Mouse (Mus musculus) MEL (cell line): ENCODE results near the gene Col8a2. TPM values are rescaled to one million over a fixed set of nuclear protein-coding genes. Genes with fewer than 3 reads are reported as not detected.

ENCODE experiments used
- DNase-seq: peaks from one replicate; pipeline ENCODE4 v3.0.0; 2011; ENCODE audit warnings: low read depth, low spot score
- H3K27ac ChIP-seq: 2 replicates; pipeline ENCODE4 v1.5.1; 2012; ENCODE audit warnings: low read depth, mild to moderate bottlenecking, control low read depth, low read length, moderate library complexity; ENCODE audit not compliant: control insufficient read depth
- H3K27me3 ChIP-seq, 2 experiments: fragments of 150-350 bp in 1 of 2; sonication (generic) in 1 of 2; 2 replicates each; pipeline ENCODE4 v1.6.1; 2012; ENCODE audit warnings: low read length in 2 of 2, mild to moderate bottlenecking in 2 of 2, improper control_type of control experiment in 1 of 2, moderate library complexity in 1 of 2; ENCODE audit not compliant: insufficient read depth in 2 of 2, control insufficient read depth in 1 of 2
- H3K36me3 ChIP-seq, 2 experiments: 2 replicates each; pipeline ENCODE4 v1.6.1; 2012 to 2014; ENCODE audit warnings: low read length in 2 of 2, improper control_type of control experiment in 1 of 2, inconsistent platforms in 1 of 2, mild to moderate bottlenecking in 1 of 2; ENCODE audit not compliant: insufficient read depth in 2 of 2, control insufficient read depth in 1 of 2
- H3K4me1 ChIP-seq, 2 experiments: fragments of 150-350 bp in 1 of 2; sonication (generic) in 1 of 2; 2 replicates each; pipeline ENCODE4 v1.6.1; 2012; ENCODE audit warnings: low read length in 2 of 2, improper control_type of control experiment in 1 of 2, mild to moderate bottlenecking in 1 of 2; ENCODE audit not compliant: insufficient read depth in 2 of 2, control insufficient read depth in 1 of 2
- H3K4me3 ChIP-seq, 2 experiments: fragments of 150-350 bp in 1 of 2; sonication (generic) in 1 of 2; 2 replicates each; pipeline ENCODE4 v1.5.1; 2012; ENCODE audit warnings: low read depth in 2 of 2, low read length in 2 of 2, mild to moderate bottlenecking in 2 of 2, moderate library complexity in 2 of 2, control low read depth in 1 of 2, improper control_type of control experiment in 1 of 2; ENCODE audit not compliant: control insufficient read depth in 1 of 2, insufficient read depth in 1 of 2
- H3K79me2 ChIP-seq: 2 replicates; pipeline ENCODE4 v1.6.1; 2012; ENCODE audit warnings: mild to moderate bottlenecking, low read length, moderate library complexity; ENCODE audit not compliant: control insufficient read depth, poor library complexity, insufficient read depth
- H3K9ac ChIP-seq: 2 replicates; pipeline ENCODE4 v1.6.1; 2012; ENCODE audit warnings: low read depth, mild to moderate bottlenecking, control low read depth, low read length, moderate library complexity; ENCODE audit not compliant: control insufficient read depth, poor library complexity, severe bottlenecking
- H3K9me3 ChIP-seq: fragments of 150-350 bp; sonication (generic); replicated peaks from 2 replicates; pipeline ENCODE4 v1.6.1; 2012; ENCODE audit warnings: mild to moderate bottlenecking, low read length, improper control_type of control experiment, moderate library complexity; ENCODE audit not compliant: insufficient read depth
- BHLHE40 ChIP-seq: IDR thresholded peaks from 2 replicates; pipeline ENCODE4 v1.6.1; 2012; ENCODE audit warnings: low read depth, mild to moderate bottlenecking, inconsistent platforms, low read length, improper control_type of control experiment, borderline replicate concordance
- CHD2 ChIP-seq: IDR thresholded peaks from 2 replicates; pipeline ENCODE4 v1.6.1; 2011; ENCODE audit warnings: low read length, improper control_type of control experiment
- E2F4 ChIP-seq: IDR thresholded peaks from 2 replicates; pipeline ENCODE4 v1.6.1; 2011; ENCODE audit warnings: low read depth, low read length, improper control_type of control experiment, borderline replicate concordance
- ELF1 ChIP-seq: IDR thresholded peaks from 2 replicates; pipeline ENCODE4 v1.6.1; 2014; ENCODE audit warnings: low read depth, mild to moderate bottlenecking, inconsistent platforms, low read length, improper control_type of control experiment, moderate library complexity
- EP300 ChIP-seq, 2 experiments: IDR thresholded peaks; 2 replicates each; pipeline ENCODE4 v1.6.1; 2011; ENCODE audit warnings: improper control_type of control experiment in 2 of 2, low read length in 2 of 2, low read depth in 1 of 2, mild to moderate bottlenecking in 1 of 2
- ETS1 ChIP-seq: IDR thresholded peaks from 2 replicates; pipeline ENCODE4 v1.6.1; 2012; ENCODE audit warnings: low read depth, mild to moderate bottlenecking, inconsistent platforms, low read length, improper control_type of control experiment, moderate library complexity
- GATA1 ChIP-seq: IDR thresholded peaks from 2 replicates; pipeline ENCODE4 v1.6.1; 2011; ENCODE audit warnings: low read depth, low read length, improper control_type of control experiment
- MAX ChIP-seq: IDR thresholded peaks from 2 replicates; pipeline ENCODE4 v1.6.1; 2011; ENCODE audit warnings: low read length, improper control_type of control experiment
- MEF2A ChIP-seq: IDR thresholded peaks from 2 replicates; pipeline ENCODE4 v1.6.1; 2014; ENCODE audit warnings: low read depth, mild to moderate bottlenecking, inconsistent platforms, low read length, improper control_type of control experiment; ENCODE audit not compliant: poor library complexity, insufficient replicate concordance, severe bottlenecking; ENCODE audit errors: extremely low read depth
- MYB ChIP-seq: IDR thresholded peaks from 2 replicates; pipeline ENCODE4 v1.6.1; 2011; ENCODE audit warnings: mild to moderate bottlenecking, low read depth, low read length, improper control_type of control experiment
- NELFE ChIP-seq: IDR thresholded peaks from 2 replicates; pipeline ENCODE4 v1.6.1; 2011; ENCODE audit warnings: low read depth, low read length, improper control_type of control experiment
- NRF1 ChIP-seq: IDR thresholded peaks from 2 replicates; pipeline ENCODE4 v1.6.1; 2014; ENCODE audit warnings: low read depth, mild to moderate bottlenecking, inconsistent platforms, low read length, improper control_type of control experiment, moderate library complexity; ENCODE audit not compliant: poor library complexity, insufficient read depth, severe bottlenecking
- POLR2AphosphoS2 ChIP-seq: IDR thresholded peaks from 2 replicates; pipeline ENCODE4 v1.6.1; 2011; ENCODE audit warnings: low read length, improper control_type of control experiment
- SIN3A ChIP-seq: IDR thresholded peaks from 2 replicates; pipeline ENCODE4 v1.6.1; 2012; ENCODE audit warnings: low read length, improper control_type of control experiment, inconsistent platforms
- TAL1 ChIP-seq: IDR thresholded peaks from 2 replicates; pipeline ENCODE4 v1.6.1; 2012; ENCODE audit warnings: mild to moderate bottlenecking, inconsistent platforms, low read length, moderate library complexity, mixed read lengths
- TCF12 ChIP-seq: IDR thresholded peaks from 2 replicates; pipeline ENCODE4 v1.6.1; 2014; ENCODE audit warnings: low read depth, mild to moderate bottlenecking, inconsistent platforms, low read length, improper control_type of control experiment, moderate library complexity
- USF2 ChIP-seq, 2 experiments: IDR thresholded peaks; 2 replicates each; pipeline ENCODE4 v1.6.1; 2011 to 2012; ENCODE audit warnings: improper control_type of control experiment in 2 of 2, low read length in 2 of 2, borderline replicate concordance in 1 of 2, inconsistent platforms in 1 of 2, low read depth in 1 of 2, mild to moderate bottlenecking in 1 of 2; ENCODE audit not compliant: insufficient read depth in 1 of 2
- ZKSCAN1 ChIP-seq: IDR thresholded peaks from 2 replicates; pipeline ENCODE4 v1.6.1; 2012; ENCODE audit warnings: low read depth, mild to moderate bottlenecking, inconsistent platforms, low read length, improper control_type of control experiment, moderate library complexity
- ZMIZ1 ChIP-seq: IDR thresholded peaks from 2 replicates; pipeline ENCODE4 v1.6.1; 2012; ENCODE audit warnings: low read depth, mild to moderate bottlenecking, inconsistent platforms, low read length, improper control_type of control experiment, moderate library complexity
- ZNF384 ChIP-seq: IDR thresholded peaks from 2 replicates; pipeline ENCODE4 v1.6.1; 2012; ENCODE audit warnings: low read depth, mild to moderate bottlenecking, inconsistent platforms, low read length, improper control_type of control experiment
- polyA plus RNA-seq, 2 experiments: library from polyadenylated mRNA; stranded (reverse) in 1 of 2; unstranded in 1 of 2; fragments of >175 nt in 1 of 2; fragments of >200 nt in 1 of 2; gene quantifications; 2 replicates each; pipeline versions ENCODE4 v1.2.1 to v1.2.4; 2012; ENCODE audit warnings: low replicate concordance in 2 of 2, low read depth in 1 of 2; ENCODE audit not compliant: insufficient read length in 2 of 2, insufficient read depth in 1 of 2, missing spikeins in 1 of 2
- total RNA-seq: library from RNA; depleted of rRNA; stranded (reverse); fragments of 300-350 nt; gene quantifications from 2 replicates; pipeline ENCODE4 v1.2.3, GENCODE M21; 2012

Gene Col8a2
- total and polyA plus RNA-seq, 3 experiments: not detected

DNA sequence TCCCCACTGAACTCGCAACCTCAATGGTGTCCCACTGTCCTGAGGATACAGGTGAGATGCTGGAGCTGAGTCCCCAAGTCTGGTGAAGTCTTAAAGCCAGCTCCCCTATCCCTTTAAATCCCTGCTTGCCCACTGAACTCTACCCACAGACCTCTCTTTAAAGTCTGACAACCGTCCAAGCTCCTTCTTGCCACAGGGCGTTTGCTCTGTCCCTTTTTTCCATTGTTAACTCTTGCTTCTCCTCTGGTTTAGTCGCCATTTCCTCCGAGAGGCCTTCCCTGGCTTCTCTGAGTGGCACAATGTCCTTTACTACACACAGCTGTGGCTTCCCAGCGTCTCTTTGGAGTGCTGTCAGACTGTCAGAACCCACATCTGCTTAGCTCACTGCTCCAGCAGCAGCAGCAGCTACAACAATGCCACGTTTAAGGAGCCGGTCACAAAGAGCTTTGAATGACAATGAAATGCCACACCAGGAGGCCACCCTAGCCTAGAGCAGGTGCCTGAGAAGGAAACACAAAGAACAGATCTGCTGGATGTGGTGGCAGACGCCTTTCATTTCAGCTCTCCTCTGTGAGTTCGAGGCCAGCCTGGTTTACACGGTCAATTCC is 38.2 kb upstream of the Col8a2 start:
- Histone ChIP-seq H3K9me3 (no peaks in the 10 kb centered on the region), H3K27ac (no peak overlapping the region), H3K27me3 (no peaks in the 10 kb centered on the region), H3K79me2 (peaks cover 1% of the 10 kb centered on the region), H3K4me1 (peaks cover 0 to 4% of the 10 kb centered on the region in 2 experiments; a peak in 2 of 4 replicates), H3K9ac (no peak overlapping the region), H3K4me3 (no peak overlapping the region), H3K36me3 (peaks cover 0 to 4% of the 10 kb centered on the region in 2 experiments; a peak in 1 of 4 replicates)
- no peak for DNase-seq
- TF ChIP-seq ETS1 (no peak), ZKSCAN1 (no peak), E2F4 (no peak), SIN3A (no peak), MYB (no peak), MEF2A (no peak), ZNF384 (no peak), ELF1 (no peak), GATA1 (no peak)

DNA sequence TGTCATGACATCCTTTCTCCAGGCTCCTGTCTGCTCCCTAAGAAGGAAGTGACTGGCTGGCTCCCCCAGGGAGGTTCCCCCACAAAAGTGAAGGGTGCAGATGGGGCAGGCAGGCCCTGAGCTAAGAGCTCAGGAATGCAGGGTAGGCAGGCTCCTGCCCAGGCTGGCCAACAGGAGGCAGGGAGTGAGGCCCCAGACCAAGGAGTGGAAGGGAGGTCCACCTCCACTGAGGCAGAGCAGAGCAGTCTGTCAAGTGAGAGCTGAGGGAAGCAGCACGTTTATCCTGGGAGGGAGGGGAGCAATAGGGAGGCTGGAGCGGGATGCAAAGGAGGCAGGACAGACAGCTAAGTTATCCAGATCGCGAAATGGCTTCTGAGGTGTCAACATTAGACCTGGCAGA is 35.9 kb upstream of the Col8a2 start:
- Histone ChIP-seq H3K27ac (no peak overlapping the region), H3K9ac (no peak overlapping the region), H3K79me2 (peaks cover 21% of the 10 kb centered on the region), H3K9me3 (no peaks in the 10 kb centered on the region), H3K27me3 (no peaks in the 10 kb centered on the region), H3K4me3 (no peak overlapping the region), H3K36me3 (peaks cover 0 to 4% of the 10 kb centered on the region in 2 experiments; a peak in 1 of 4 replicates), H3K4me1 (peaks cover 4 to 13% of the 10 kb centered on the region in 2 experiments)
- no peak for TF ChIP-seq POLR2AphosphoS2
- TF ChIP-seq NELFE: no peak
- TF ChIP-seq EP300 (IDR thresholded peaks at IDR 0.05; ENCODE audit: low read depth in 1 of 2, low read length in 2 of 2): no peak
- TF ChIP-seq USF2 (IDR thresholded peaks at IDR 0.05; ENCODE audit: borderline replicate concordance in 1 of 2, insufficient read depth in 1 of 2, low read depth in 1 of 2, low read length in 2 of 2): no peak
- no peak for TF ChIP-seq ZMIZ1
- TF ChIP-seq BHLHE40: no peak
- TF ChIP-seq MAX: no peak
- no peak for TF ChIP-seq NRF1
- TF ChIP-seq CHD2: no peak
- no peak for TF ChIP-seq TCF12
- no peak for TF ChIP-seq TAL1
- DNase-seq: no peak
